Mouse (Mus musculus) embryonic facial prominence, embryonic 13.5 days (tissue): ENCODE results near the gene Gm10563. TPM values are rescaled to one million over a fixed set of nuclear protein-coding genes. Genes with fewer than 3 reads are reported as not detected.
"Not testable (repeated sequence)": the region's sequence is repeated elsewhere in the genome, so short reads cannot be mapped to it uniquely, and the experiment has no call there.

Experiments used
- ATAC-seq: fragments of 200-750 bp; cut with Nextera tagmentation; 2 replicates; pipeline ENCODE4 v1.8.0; 2017; ENCODE audit warnings: low read depth; ENCODE audit not compliant: insufficient number of reproducible peaks, insufficient read depth, low FRiP score, low TSS enrichment
- H3K27ac ChIP-seq: fragments of 300-500 bp; sonication (generic); 2 replicates; pipeline ENCODE4 v1.5.1; 2015; ENCODE audit warnings: moderate library complexity, mild to moderate bottlenecking, inconsistent platforms
- H3K27me3 ChIP-seq: fragments of 300-500 bp; sonication (generic); 2 replicates; pipeline ENCODE4 v1.6.1; 2015; ENCODE audit warnings: mild to moderate bottlenecking, inconsistent platforms
- H3K36me3 ChIP-seq: fragments of 300-500 bp; sonication (generic); 2 replicates; pipeline ENCODE4 v1.6.1; 2015; ENCODE audit warnings: mild to moderate bottlenecking, inconsistent platforms
- H3K4me1 ChIP-seq: fragments of 300-500 bp; sonication (generic); 2 replicates; pipeline ENCODE4 v1.6.1; 2015; ENCODE audit warnings: inconsistent platforms
- H3K4me2 ChIP-seq: fragments of 300-500 bp; sonication (generic); 2 replicates; pipeline ENCODE4 v1.6.1; 2015; ENCODE audit warnings: moderate library complexity, mild to moderate bottlenecking, inconsistent platforms
- H3K4me3 ChIP-seq: fragments of 300-500 bp; sonication (generic); 2 replicates; pipeline ENCODE4 v1.5.1; 2015; ENCODE audit warnings: mild to moderate bottlenecking, inconsistent platforms
- H3K9ac ChIP-seq: fragments of 300-500 bp; sonication (generic); 2 replicates; pipeline ENCODE4 v1.6.1; 2015; ENCODE audit warnings: mild to moderate bottlenecking, inconsistent platforms
- H3K9me3 ChIP-seq: fragments of 300-500 bp; sonication (generic); 2 replicates; pipeline ENCODE4 v1.6.1; 2016; ENCODE audit warnings: inconsistent platforms
- WGBS: fragments of 180-500 bp; shearing (Covaris S2); methylation state at CpG from one replicate; pipeline ENCODE4 v1.1.7; 2015; ENCODE audit warnings: mixed read lengths; 5-methylcytosine and 5-hydroxymethylcytosine counted together
- polyA plus RNA-seq: library from polyadenylated mRNA; unstranded; fragments of >200 nt; fragmentation: Nextera tagmentation; extraction: Ambion mirVana; gene quantifications from 2 replicates; pipeline ENCODE4 v1.2.1, GENCODE M21; 2015

Gene Gm10563
- polyA plus RNA-seq, 1 experiment from 2014 or later, result not detected

DNA sequence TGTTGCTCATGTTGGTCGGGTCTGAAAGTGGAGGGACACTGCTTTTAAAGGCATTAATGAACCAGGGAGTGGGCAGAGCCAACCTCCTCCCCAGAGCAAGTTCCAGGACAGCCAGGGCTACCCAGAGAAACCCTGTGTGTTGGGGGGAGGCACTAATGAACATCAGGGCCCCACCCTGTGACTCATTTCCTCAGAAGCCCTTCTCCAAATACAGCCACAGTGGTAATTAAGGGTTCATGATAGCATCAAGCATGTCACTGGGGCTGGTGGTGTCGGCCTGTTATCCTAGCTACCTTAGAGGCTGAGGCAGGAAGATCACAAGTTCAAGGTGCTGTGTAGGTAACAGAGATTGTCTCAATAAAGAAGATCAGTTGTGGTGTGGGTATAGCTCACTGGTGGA is 73.8 kb downstream of the Gm10563 start:
- Histone ChIP-seq H3K27ac (no peak overlapping the region), H3K36me3 (0 out of 2 replicates have a peak, but pooled peaks cover 7% of the 10 kb centered on the region), H3K27me3 (no peaks in the 10 kb centered on the region), H3K4me2 (no peak overlapping the region), H3K4me1 (peaks cover 10% of the 10 kb centered on the region), H3K9ac (no peak overlapping the region), H3K4me3 (no peak overlapping the region), H3K9me3 (no peaks in the 10 kb centered on the region)
- no peak for ATAC-seq
- WGBS, result 78% methylated on average over 2 of the region's 2 CpGs

DNA sequence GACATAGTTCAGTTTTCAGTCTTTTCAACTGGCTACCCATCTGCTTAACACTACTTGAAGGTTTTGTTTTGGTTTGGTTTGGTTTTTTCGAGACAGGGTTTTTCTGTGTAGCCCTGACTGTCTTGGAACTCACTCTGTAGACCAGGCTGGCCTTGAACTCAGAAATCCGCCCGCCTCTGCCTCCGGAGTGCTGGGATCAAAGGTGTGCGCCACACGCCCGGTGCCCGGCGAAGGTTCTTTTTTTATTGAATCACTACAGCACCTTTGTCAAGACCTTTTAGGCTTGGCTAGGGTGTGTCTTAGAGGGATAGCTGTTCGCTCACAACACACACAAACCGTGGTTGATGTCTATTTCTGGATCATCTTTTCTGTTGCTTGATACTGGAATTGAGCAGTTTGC is 74.9 kb downstream of the Gm10563 start:
- H3K27me3 ChIP-seq, result not testable (repeated sequence)
- WGBS, result 94% methylated on average over 11 of the region's 11 CpGs

DNA sequence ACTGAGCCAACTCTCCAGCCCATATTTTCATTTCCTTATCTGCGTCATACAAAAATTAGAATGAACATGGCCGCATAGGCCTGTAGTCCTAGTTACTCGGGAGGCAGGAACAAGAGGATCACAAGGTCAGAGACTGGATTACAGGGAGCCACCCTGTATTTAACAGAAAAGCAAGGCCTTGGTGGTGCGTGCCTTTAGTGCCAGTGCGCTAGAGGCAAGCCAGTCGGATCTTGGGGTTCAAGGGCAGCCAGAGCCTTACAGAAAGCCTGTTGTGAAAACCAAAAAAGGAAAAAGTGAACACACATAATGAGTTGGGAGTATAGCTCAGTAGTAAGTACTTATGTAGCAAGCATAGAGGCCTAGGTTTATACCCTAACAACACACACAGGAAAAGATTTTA is 75.4 kb downstream of the Gm10563 start:
- Histone ChIP-seq H3K36me3 (no peaks in the 10 kb centered on the region), H3K4me3 (no peak overlapping the region), H3K27me3 (no peaks in the 10 kb centered on the region), H3K4me2 (no peak overlapping the region), H3K27ac (no peak overlapping the region), H3K9me3 (no peaks in the 10 kb centered on the region), H3K9ac (no peak overlapping the region), H3K4me1 (peaks cover 24% of the 10 kb centered on the region)
- ATAC-seq, result no peak
- WGBS, result 91% methylated on average over 6 of the region's 6 CpGs

More for the DNA sequence above, 74.9 kb downstream of the Gm10563 start:
- peaks cover 19% of the 10 kb centered on the region for H3K4me1 ChIP-seq
- not testable (repeated sequence) for H3K36me3 ChIP-seq, ATAC-seq, H3K4me3 ChIP-seq, H3K4me2 ChIP-seq, H3K9ac ChIP-seq, H3K9me3 ChIP-seq, H3K27ac ChIP-seq

DNA sequence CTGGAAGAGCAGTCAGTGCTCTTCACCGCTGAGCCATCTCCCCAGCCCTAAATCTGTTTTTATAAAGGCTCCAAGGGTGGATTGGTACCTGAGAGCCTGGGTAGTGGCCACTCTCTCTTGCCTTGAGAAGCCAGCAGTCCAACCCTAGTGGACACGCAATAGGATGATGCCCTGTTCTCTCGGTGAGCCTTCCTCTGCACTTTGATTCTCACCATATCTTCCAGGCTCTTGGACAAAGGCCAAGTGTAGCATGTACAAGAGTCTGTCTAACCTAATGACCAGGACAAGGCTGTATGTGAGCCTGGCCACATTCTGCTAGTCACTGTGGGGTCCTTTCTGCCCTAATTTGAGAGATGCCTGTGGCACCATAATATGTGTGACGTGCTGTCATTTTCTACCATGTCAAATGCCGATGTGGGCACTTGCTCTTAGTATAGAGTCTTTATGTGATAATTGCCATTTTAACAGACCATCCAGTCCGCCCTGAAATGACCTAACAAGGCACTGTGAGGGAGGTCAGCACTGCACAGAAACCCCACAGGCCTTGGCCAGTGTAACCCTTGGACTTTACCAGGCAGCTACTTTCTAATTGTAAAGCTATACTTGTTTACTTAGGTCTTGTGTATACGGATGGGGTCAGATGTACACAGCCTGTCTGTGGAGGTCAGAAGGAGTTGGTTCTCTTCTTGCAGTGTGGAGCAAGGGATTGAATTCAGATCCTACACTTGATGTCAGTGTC is 76.4 kb downstream of the Gm10563 start:
- Histone ChIP-seq H3K4me2 (no peak overlapping the region), H3K9me3 (no peaks in the 10 kb centered on the region), H3K4me3 (no peak overlapping the region), H3K4me1 (peaks cover 31% of the 10 kb centered on the region), H3K27ac (no peak overlapping the region), H3K36me3 (no peaks in the 10 kb centered on the region), H3K27me3 (no peaks in the 10 kb centered on the region), H3K9ac (no peak overlapping the region)
- no peak for ATAC-seq
- 92% methylated on average over 7 of the region's 7 CpGs for WGBS

DNA sequence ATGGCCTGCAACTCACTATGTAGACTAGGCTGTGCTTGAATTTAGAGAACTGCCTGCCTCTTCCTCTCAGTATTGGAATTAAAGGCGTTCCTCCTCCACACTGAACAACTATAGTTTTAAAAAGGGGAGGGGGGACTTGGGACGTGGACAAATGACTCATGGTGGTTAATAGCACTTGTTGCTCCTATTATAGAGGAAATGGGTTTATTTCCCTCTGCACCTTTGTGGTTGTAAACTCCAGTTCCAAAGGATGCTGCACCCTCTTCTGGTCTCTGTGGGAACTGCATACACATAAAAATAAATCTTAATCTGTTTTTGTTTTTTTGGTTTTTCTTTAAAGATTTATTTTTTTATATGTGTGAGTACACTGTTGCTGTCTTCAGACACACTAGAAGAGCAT is 77.0 kb downstream of the Gm10563 start:
- Histone ChIP-seq H3K4me3 (no peak overlapping the region), H3K9ac (no peak overlapping the region), H3K27ac (no peak overlapping the region), H3K4me2 (no peak overlapping the region), H3K9me3 (no peaks in the 10 kb centered on the region), H3K36me3 (no peaks in the 10 kb centered on the region), H3K27me3 (no peaks in the 10 kb centered on the region), H3K4me1 (peaks cover 31% of the 10 kb centered on the region)
- no peak for ATAC-seq
- 45% methylated on average over 2 of the region's 2 CpGs for WGBS

DNA sequence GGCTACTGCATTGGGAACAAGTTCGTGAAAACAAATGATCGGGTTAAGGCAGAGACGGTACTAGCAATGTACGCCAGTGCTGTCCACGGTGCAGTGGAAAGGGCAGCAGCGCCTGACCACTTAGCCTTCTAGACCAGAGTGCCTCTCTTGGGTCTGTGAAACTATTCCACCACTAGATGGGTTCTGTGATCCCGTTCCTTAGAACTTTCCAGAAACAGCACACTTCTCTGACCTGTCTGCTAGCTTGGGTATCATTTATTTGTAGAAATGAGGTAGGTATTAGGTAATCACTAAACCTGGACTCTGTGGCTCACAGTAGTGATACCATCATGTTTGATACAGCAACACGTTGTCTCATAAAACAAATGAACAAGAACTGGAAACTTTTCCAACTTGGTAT is 78.7 kb downstream of the Gm10563 start:
- no peak for ATAC-seq
- Histone ChIP-seq H3K4me2 (no peak overlapping the region), H3K9ac (no peak overlapping the region)

More for the DNA sequence above, 78.7 kb downstream of the Gm10563 start:
- no peak overlapping the region for H3K27ac ChIP-seq
- H3K4me1 ChIP-seq, result peaks cover 39% of the 10 kb centered on the region
- no peak overlapping the region for H3K4me3 ChIP-seq
- no peaks in the 10 kb centered on the region for H3K9me3 ChIP-seq
- 77% methylated on average over 8 of the region's 8 CpGs for WGBS
- no peaks in the 10 kb centered on the region for H3K36me3 ChIP-seq
- no peaks in the 10 kb centered on the region for H3K27me3 ChIP-seq

Other genes starting within 250 kb of the Gm10563 start
- gene Gabrd, start 247.3 kb downstream of the Gm10563 start, polyA plus RNA-seq, result not detected in 2 replicates
- gene Cfap74, start 236.2 kb downstream of the Gm10563 start, polyA plus RNA-seq, result 3.8 and 4.7 TPM in 2 replicates
- 0.31 and 0.40 TPM in 2 replicates for gene Tmem52, start 176.3 kb downstream of the Gm10563 start, polyA plus RNA-seq
- 501 and 523 TPM in 2 replicates for gene Gnb1, start 154.0 kb downstream of the Gm10563 start, polyA plus RNA-seq
- gene Nadk, start 83.0 kb downstream of the Gm10563 start, polyA plus RNA-seq, result 86.8 and 92.8 TPM in 2 replicates
- 10.5 and 11.1 TPM in 2 replicates for gene Slc35e2, start 44.0 kb downstream of the Gm10563 start, polyA plus RNA-seq
- 73.9 and 76.4 TPM in 2 replicates for gene Cdk11b, start 20.6 kb downstream of the Gm10563 start, polyA plus RNA-seq
- gene Mmp23, start 8.0 kb upstream of the Gm10563 start, polyA plus RNA-seq, result 24.8 and 26.1 TPM in 2 replicates
- gene Mib2, start 23.8 kb upstream of the Gm10563 start, polyA plus RNA-seq, result 36.1 and 36.7 TPM in 2 replicates
- 6.5 and 8.7 TPM in 2 replicates for gene Fndc10, start 48.9 kb upstream of the Gm10563 start, polyA plus RNA-seq
- 136 and 142 TPM in 2 replicates for gene Ssu72, start 59.4 kb upstream of the Gm10563 start, polyA plus RNA-seq
- 1.2 and 1.4 TPM in 2 replicates for gene Tmem240, start 89.4 kb upstream of the Gm10563 start, polyA plus RNA-seq
- 93.8 and 94.9 TPM in 2 replicates for gene Atad3a, start 115.7 kb upstream of the Gm10563 start, polyA plus RNA-seq
- 8.6 and 9.6 TPM in 2 replicates for gene Vwa1, start 129.3 kb upstream of the Gm10563 start, polyA plus RNA-seq
- gene Tmem88b, start 140.5 kb upstream of the Gm10563 start, polyA plus RNA-seq, result 0.67 and 0.74 TPM in 2 replicates
- 0.24 TPM in 1 of 2 replicates, not detected in the other for gene Ankrd65, start 145.0 kb upstream of the Gm10563 start, polyA plus RNA-seq
- 195 and 229 TPM in 2 replicates for gene Mrpl20, start 157.5 kb upstream of the Gm10563 start, polyA plus RNA-seq
- 217 and 248 TPM in 2 replicates for gene Ccnl2, start 167.1 kb upstream of the Gm10563 start, polyA plus RNA-seq
- 131 and 150 TPM in 2 replicates for gene Aurkaip1, start 185.9 kb upstream of the Gm10563 start, polyA plus RNA-seq
- gene Mxra8, start 194.3 kb upstream of the Gm10563 start, polyA plus RNA-seq, result 69.6 and 71.8 TPM in 2 replicates
- 4.0 and 5.4 TPM in 2 replicates for gene Dvl1, start 202.0 kb upstream of the Gm10563 start, polyA plus RNA-seq
- gene Tas1r3, start 218.0 kb upstream of the Gm10563 start, polyA plus RNA-seq, result 0.55 and 0.62 TPM in 2 replicates
- gene Cptp, start 224.0 kb upstream of the Gm10563 start, polyA plus RNA-seq, result 15.6 and 16.4 TPM in 2 replicates
- 70.9 and 81.0 TPM in 2 replicates for gene Ints11, start 224.1 kb upstream of the Gm10563 start, polyA plus RNA-seq
- 48.4 and 54.7 TPM in 2 replicates for gene Pusl1, start 246.4 kb upstream of the Gm10563 start, polyA plus RNA-seq
- 21.1 and 21.6 TPM in 2 replicates for gene Acap3, start 246.4 kb upstream of the Gm10563 start, polyA plus RNA-seq